Mouse (Mus musculus) gastrocnemius, postnatal 10 days (tissue): ENCODE measurements around the gene Sept9. TPM values are rescaled to one million over a fixed set of nuclear protein-coding genes. Genes with fewer than 3 reads are reported as not detected.
"Not testable (repeated sequence)": the region's sequence is repeated elsewhere in the genome, so short reads cannot be mapped to it uniquely, and the experiment has no call there.

ENCODE experiments used
- DNase-seq: peaks from one replicate; pipeline ENCODE4 v3.0.0; 2021; ENCODE audit warnings: mixed read lengths
- total RNA-seq, 2 experiments: library from RNA; stranded (reverse); gene quantifications; 2 replicates each; pipeline ENCODE4 v1.2.3; 2021

Sept9 gene
- total RNA-seq, 2 experiments from 2014 or later = 40.1 to 51.9 TPM

DNA sequence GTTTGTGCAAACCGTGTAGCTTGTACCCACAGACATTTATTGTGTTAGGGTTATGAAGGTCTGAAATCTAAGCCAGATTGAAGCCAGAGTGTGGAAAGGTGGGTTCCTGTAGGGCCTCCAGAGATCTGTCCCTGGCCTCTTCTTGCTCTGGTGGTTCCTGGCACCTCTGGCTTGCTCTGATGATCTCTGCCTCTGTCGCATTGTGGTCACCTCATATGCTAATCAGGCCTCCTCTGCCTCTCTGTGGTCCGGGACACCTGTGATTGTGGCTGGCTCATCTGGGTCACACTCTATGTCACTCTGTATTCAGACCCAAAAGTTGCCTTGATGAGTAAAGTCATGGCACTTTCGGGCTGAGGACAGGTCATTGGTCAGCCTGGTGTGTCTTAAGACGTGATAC lies 128.2 kb downstream of the Sept9 start:
- no peak for DNase-seq

GRCm38 (mm10) chr11:117330076-117330950 lies 130.9 kb downstream of the Sept9 start:
- DNase-seq = no peak

DNA sequence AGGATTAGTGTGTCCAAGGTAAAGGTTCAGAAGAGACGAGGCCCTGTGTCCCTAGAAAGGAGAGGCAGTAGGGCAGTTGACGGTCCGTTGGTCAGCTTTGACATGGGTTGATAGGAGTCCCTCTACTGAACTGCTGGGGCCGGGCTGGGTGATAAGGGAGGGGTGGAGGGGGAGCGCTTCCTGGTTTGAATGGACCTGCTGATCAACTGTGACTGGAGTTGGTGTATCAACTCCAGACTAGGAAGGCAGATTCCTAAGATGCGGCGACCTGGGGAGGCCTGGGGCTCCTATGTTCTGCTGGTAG lies 131.4 kb downstream of the Sept9 start:
- no peak for DNase-seq

DNA sequence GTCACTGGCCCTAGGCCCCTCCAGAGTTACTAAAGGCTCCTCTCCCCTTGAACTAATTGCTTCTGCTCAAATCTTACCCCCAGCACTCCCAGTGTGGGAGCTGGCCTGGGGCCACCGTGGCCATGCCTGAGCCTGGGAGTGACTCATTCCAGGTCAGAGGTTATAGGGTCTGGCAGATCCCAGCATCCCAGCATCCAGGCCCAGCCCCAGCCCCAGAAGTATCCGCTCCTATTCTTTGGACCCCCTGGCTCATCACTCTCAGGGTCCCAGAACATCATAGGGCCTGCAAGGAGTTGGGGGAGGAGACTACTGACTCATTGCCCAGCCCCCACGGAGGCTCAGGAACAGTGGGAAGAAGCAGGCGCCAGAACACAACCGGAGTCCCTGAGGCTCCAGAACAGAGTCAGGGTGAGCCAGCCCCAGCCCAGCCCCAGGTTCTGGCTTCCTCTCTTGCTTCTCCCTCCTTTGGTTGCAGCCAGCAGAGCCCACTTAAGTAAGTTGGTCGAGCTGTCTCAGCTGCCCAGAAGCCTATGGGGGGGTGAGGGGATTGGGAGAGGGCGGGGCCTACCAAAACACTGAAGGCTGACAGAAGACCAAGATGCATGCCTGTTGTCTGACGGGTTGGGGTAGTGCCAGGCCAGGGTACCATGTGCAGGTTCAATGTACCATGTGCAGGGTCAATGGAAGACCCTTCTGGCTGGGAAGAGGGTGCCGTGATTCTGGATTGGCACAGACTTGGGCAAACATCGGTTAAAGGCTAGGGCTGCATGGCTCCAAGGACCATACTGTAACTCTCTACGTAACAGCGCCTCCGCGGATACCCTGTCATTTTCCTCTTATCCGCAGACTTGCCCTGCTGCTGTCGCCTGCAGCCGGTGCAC lies 132.1 kb downstream of the Sept9 start:
- DNase-seq = no peak

DNA sequence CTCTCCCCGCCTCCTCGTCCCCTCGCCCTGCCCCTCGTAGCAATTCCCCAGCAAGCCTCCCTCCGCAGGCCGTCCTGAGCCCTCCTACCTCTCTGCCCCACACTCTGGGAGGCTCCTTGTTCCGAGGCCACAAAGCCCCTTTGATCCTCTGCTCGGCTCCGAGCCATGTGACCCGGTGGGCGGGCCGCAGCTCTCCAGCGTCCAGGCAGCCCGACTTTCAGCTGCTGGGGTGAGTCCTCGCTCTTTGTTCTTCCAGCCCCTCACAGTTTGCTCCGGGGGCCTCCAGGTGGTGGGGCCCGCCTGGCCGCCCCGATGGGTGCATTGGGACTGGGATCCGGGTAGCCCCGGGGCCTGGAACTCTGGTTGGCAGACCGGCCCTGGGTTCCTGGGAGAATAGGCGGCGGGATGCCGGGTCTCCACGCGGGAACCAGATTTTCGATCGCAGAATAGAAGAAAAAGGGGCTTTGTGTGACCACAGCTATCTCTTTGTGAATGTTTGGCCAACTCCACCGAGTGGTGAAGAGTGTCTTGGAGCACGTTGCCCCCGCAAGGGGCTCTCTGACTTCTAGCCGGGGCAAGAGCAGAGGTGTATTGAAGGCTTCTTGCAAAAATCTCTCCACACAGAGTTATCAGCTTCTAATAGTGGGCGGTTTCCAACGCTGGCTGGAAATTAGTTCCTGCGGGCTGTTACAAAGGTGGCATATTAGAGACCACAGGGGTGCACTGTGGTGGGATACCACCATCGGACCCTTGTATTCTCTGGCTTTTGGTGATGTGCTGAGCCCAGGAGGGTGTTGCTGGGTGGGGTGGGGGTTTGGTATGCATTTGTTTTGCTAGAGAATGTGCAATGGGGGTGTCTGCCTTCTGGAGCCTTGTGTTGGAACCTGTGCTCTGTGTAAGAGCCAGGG lies 133.0 kb downstream of the Sept9 start:
- DNase-seq = peak; percentile 70

- no peak for DNase-seq
Measured at GRCm38 (mm10) chr11:117333150-117333715, 133.8 kb downstream of the Sept9 start.

DNA sequence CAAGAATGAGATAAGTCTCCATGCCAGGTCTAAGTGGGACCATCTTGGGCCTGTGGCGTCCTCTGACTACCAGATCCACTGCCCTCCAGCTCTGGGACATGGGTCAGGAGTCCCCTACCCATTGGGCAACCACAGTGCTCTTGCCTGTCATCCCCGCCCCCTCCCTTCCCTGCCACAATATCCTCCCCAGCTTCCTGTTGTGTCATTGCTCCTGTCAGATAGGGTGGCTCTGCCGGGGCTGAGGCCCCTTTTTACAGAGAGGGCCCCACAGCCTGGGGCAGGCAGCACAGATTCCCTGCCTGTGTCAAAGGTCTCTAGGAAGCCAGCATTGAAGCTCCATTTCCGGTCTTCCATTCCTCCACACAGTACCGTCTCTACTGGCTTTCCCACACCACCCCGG lies 134.6 kb downstream of the Sept9 start:
- no peak for DNase-seq

- no peak for DNase-seq
Measured at GRCm38 (mm10) chr11:117335146-117335545, 135.7 kb downstream of the Sept9 start.

DNA sequence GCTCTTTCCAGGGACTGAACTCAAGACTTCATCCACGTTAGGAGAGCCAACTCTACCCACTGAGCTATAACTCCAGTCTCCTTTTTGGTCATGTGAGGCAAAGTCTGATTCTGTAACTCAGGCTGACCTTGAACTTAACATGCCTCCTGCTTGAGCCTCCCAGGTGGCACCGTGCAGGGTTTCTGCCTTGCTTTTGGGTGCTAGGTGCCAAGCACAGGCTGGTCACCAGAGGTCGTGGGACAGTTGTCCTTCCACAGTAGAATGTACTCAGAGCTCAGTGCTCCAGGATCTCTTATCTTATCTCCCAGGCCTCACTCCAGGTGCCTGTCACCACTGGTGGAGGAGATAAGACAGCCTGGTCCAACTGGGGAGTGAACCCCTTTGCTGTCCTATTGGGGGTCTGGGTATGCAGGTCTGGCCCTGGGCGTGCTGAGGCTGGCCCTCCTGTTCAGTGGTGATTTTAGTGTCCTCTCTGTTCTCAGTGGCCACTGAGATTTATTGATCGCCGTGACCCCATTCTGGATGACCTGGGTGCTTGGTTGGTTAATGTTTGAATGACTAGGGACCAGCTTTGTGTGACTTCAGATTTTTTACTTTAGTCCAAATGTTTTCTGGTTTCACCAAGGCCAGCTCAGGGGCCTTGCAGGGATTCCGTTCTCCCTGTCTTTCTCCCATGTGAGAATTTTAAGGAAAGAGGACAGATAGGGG lies 136.8 kb downstream of the Sept9 start:
- DNase-seq = no peak

DNA sequence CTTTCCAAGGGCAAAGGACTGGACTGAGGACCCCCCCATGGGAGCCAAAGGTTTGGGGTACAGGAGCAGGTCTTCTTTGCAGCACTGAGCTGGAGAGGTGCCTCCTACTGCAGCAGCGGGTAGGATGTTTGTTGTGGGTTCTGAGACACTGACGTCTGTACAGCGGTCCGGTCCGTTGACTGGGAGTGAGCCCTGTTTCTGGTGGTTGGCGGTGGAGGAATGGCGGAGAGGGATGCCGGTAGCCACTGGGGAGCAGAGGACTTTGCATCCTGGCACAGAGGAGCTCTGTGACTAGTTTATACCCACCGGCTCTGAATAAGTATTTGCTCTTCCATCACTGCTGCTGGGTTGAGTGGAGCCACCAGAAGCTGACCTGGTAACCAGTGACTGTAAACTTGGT lies 138.3 kb downstream of the Sept9 start:
- no peak for DNase-seq

GRCm38 (mm10) chr11:117338503-117338902 lies 139.0 kb downstream of the Sept9 start:
- DNase-seq = no peak

DNA sequence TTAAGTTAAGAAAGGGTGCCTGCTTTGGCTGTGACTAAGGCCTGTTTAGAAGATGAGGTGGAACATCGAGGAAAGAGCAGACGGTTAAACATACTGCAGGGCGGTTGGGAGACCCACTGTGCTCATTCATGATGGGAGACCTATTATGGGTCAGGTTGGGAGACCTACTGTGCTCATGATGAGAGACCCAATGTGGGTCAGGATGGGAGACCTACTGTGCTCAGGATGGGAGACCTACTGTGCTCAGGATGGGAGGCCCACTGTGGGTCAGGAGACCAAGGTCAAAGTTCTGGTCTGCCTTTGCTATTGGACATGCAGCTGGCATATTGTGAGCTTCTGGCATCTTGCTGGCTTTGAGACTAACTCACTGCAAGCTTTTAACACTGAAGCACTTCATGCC lies 139.6 kb downstream of the Sept9 start:
- DNase-seq = no peak

GRCm38 (mm10) chr11:117341218-117341617 lies 141.8 kb downstream of the Sept9 start:
- no peak for DNase-seq

GRCm38 (mm10) chr11:117342076-117342475 lies 142.6 kb downstream of the Sept9 start:
- no peak for DNase-seq

- not testable (repeated sequence) for DNase-seq
Measured at GRCm38 (mm10) chr11:117342490-117342889, 143.0 kb downstream of the Sept9 start.

- DNase-seq = no peak
Measured at GRCm38 (mm10) chr11:117343800-117344199, 144.3 kb downstream of the Sept9 start.

- DNase-seq = no peak
Measured at GRCm38 (mm10) chr11:117344339-117345021, 145.0 kb downstream of the Sept9 start.

GRCm38 (mm10) chr11:117345022-117345765 lies 145.7 kb downstream of the Sept9 start:
- no peak for DNase-seq

GRCm38 (mm10) chr11:117347256-117347655 lies 147.8 kb downstream of the Sept9 start:
- no peak for DNase-seq
